Mouse (Mus musculus): ENCODE results near the gene Hoxc10. TPM values are rescaled to one million over a fixed set of nuclear protein-coding genes. Genes with fewer than 3 reads are reported as not detected.

The Hoxc10 gene
- total and polyA plus RNA-seq, 2 experiments, result not detected

- Histone ChIP-seq H3K9ac (ENCODE audit: low read depth, low read length) (no peak overlapping the region), H3K4me3 (ENCODE audit: insufficient read depth, low read depth, low read length) (no peak overlapping the region), H3K79me2 (ENCODE audit: control insufficient read depth, insufficient read depth, low read length) (no peaks in the 10 kb centered on the region), H3K36me3 (ENCODE audit: control insufficient read depth, insufficient read depth, low read length) (no peaks in the 10 kb centered on the region), H3K27me3 (ENCODE audit: control insufficient read depth, insufficient read depth, low read length) (peaks cover 25% of the 10 kb centered on the region), H3K4me1 (ENCODE audit: control insufficient read depth, insufficient read depth, low read length) (no peaks in the 10 kb centered on the region), H3K27ac (replicated peaks; ENCODE audit: insufficient read depth, low read depth, low read length) (no peak overlapping the region)
- 6% methylated on average over 11 of the region's 11 CpGs for WGBS
- TF ChIP-seq CTCF (IDR thresholded peaks at IDR 0.05; ENCODE audit: low read depth, low read length) (no peak), POLR2A (IDR thresholded peaks at IDR 0.05; ENCODE audit: extremely low read depth, insufficient read depth, low read length) (no peak)
- DNase-seq (ENCODE audit: extremely low read depth, low read depth, low spot score), result no peak
Measured at GRCm38 (mm10) chr15:102992206-102992605, 25.6 kb downstream of the Hoxc10 start.

- H3K4me1 ChIP-seq (ENCODE audit: control insufficient read depth, insufficient read depth, low read length), result no peaks in the 10 kb centered on the region
- no peak overlapping the region for H3K9ac ChIP-seq (ENCODE audit: low read depth, low read length)
- no peak overlapping the region for H3K27ac ChIP-seq (replicated peaks; ENCODE audit: insufficient read depth, low read depth, low read length)
- no peaks in the 10 kb centered on the region for H3K36me3 ChIP-seq (ENCODE audit: control insufficient read depth, insufficient read depth, low read length)
- no peak for TF ChIP-seq CTCF (IDR thresholded peaks at IDR 0.05; ENCODE audit: low read depth, low read length)
- no peak for TF ChIP-seq POLR2A (IDR thresholded peaks at IDR 0.05; ENCODE audit: extremely low read depth, insufficient read depth, low read length)
- H3K79me2 ChIP-seq (ENCODE audit: control insufficient read depth, insufficient read depth, low read length), result no peaks in the 10 kb centered on the region
- WGBS, result 4% methylated on average over 3 of the region's 3 CpGs
- H3K4me3 ChIP-seq (ENCODE audit: insufficient read depth, low read depth, low read length), result no peak overlapping the region
- DNase-seq (ENCODE audit: extremely low read depth, low read depth, low spot score), result no peak
- peaks cover 30% of the 10 kb centered on the region for H3K27me3 ChIP-seq (ENCODE audit: control insufficient read depth, insufficient read depth, low read length)
Measured at GRCm38 (mm10) chr15:102992863-102993262, 26.3 kb downstream of the Hoxc10 start.

GRCm38 (mm10) chr15:102996548-102996947, 30.0 kb downstream of the Hoxc10 start:
- Histone ChIP-seq H3K79me2 (ENCODE audit: control insufficient read depth, insufficient read depth, low read length) (no peaks in the 10 kb centered on the region), H3K4me1 (ENCODE audit: control insufficient read depth, insufficient read depth, low read length) (no peaks in the 10 kb centered on the region), H3K27me3 (ENCODE audit: control insufficient read depth, insufficient read depth, low read length) (peaks cover 35% of the 10 kb centered on the region), H3K27ac (replicated peaks; ENCODE audit: insufficient read depth, low read depth, low read length) (no peak overlapping the region), H3K4me3 (ENCODE audit: insufficient read depth, low read depth, low read length) (no peak overlapping the region), H3K36me3 (ENCODE audit: control insufficient read depth, insufficient read depth, low read length) (no peaks in the 10 kb centered on the region), H3K9ac (ENCODE audit: low read depth, low read length) (no peak overlapping the region)
- WGBS, result 6% methylated on average over 9 of the region's 9 CpGs
- TF ChIP-seq CTCF (IDR thresholded peaks at IDR 0.05; ENCODE audit: low read depth, low read length) (no peak), POLR2A (IDR thresholded peaks at IDR 0.05; ENCODE audit: extremely low read depth, insufficient read depth, low read length) (no peak)
- no peak for DNase-seq (ENCODE audit: extremely low read depth, low read depth, low spot score)

- TF ChIP-seq POLR2A (IDR thresholded peaks at IDR 0.05; ENCODE audit: extremely low read depth, insufficient read depth, low read length) (no peak), CTCF (IDR thresholded peaks at IDR 0.05; ENCODE audit: low read depth, low read length) (no peak)
- 11% methylated on average over 3 of the region's 3 CpGs for WGBS
- H3K27ac ChIP-seq (replicated peaks; ENCODE audit: insufficient read depth, low read depth, low read length), result no peak overlapping the region
Measured at GRCm38 (mm10) chr15:102997431-102997830, 30.8 kb downstream of the Hoxc10 start.

GRCm38 (mm10) chr15:102997939-102998355, 31.4 kb downstream of the Hoxc10 start, which contains the start of gene Hoxc6:
Hoxc6 (plus strand) TSS chr15:102998257.
- TF ChIP-seq CTCF (IDR thresholded peaks at IDR 0.05; ENCODE audit: low read depth, low read length), result no peak
- no peak for TF ChIP-seq POLR2A (IDR thresholded peaks at IDR 0.05; ENCODE audit: extremely low read depth, insufficient read depth, low read length)
- peaks cover 27% of the 10 kb centered on the region for H3K27me3 ChIP-seq (ENCODE audit: control insufficient read depth, insufficient read depth, low read length)
- H3K79me2 ChIP-seq (ENCODE audit: control insufficient read depth, insufficient read depth, low read length), result no peaks in the 10 kb centered on the region
- no peaks in the 10 kb centered on the region for H3K4me1 ChIP-seq (ENCODE audit: control insufficient read depth, insufficient read depth, low read length)
- H3K4me3 ChIP-seq (ENCODE audit: insufficient read depth, low read depth, low read length), result peak within 1 kb of the TSS; percentile 17; the same call in 1 of the 2 replicates
- WGBS, result 7% methylated on average over 19 of the region's 19 CpGs
- no peak within 1 kb of the TSS for H3K27ac ChIP-seq (replicated peaks; ENCODE audit: insufficient read depth, low read depth, low read length)
- no peak for DNase-seq (ENCODE audit: extremely low read depth, low read depth, low spot score)
- no peak within 1 kb of the TSS for H3K9ac ChIP-seq (ENCODE audit: low read depth, low read length)
- H3K36me3 ChIP-seq (ENCODE audit: control insufficient read depth, insufficient read depth, low read length), result no peaks in the 10 kb centered on the region

More at GRCm38 (mm10) chr15:102997431-102997830, 30.8 kb downstream of the Hoxc10 start:
- Histone ChIP-seq H3K36me3 (ENCODE audit: control insufficient read depth, insufficient read depth, low read length) (no peaks in the 10 kb centered on the region), H3K9ac (ENCODE audit: low read depth, low read length) (no peak overlapping the region), H3K4me3 (ENCODE audit: insufficient read depth, low read depth, low read length) (no peak overlapping the region), H3K79me2 (ENCODE audit: control insufficient read depth, insufficient read depth, low read length) (no peaks in the 10 kb centered on the region), H3K4me1 (ENCODE audit: control insufficient read depth, insufficient read depth, low read length) (no peaks in the 10 kb centered on the region), H3K27me3 (ENCODE audit: control insufficient read depth, insufficient read depth, low read length) (peaks cover 29% of the 10 kb centered on the region)
- no peak for DNase-seq (ENCODE audit: extremely low read depth, low read depth, low spot score)

- 3% methylated on average over 19 of the region's 19 CpGs for WGBS
- peak overlapping the region; percentile 17; the same call in 1 of the 2 replicates for H3K4me3 ChIP-seq (ENCODE audit: insufficient read depth, low read depth, low read length)
- H3K9ac ChIP-seq (ENCODE audit: low read depth, low read length), result no peak overlapping the region
- no peaks in the 10 kb centered on the region for H3K36me3 ChIP-seq (ENCODE audit: control insufficient read depth, insufficient read depth, low read length)
- no peak for DNase-seq (ENCODE audit: extremely low read depth, low read depth, low spot score)
- no peak overlapping the region for H3K27ac ChIP-seq (replicated peaks; ENCODE audit: insufficient read depth, low read depth, low read length)
- peaks cover 26% of the 10 kb centered on the region for H3K27me3 ChIP-seq (ENCODE audit: control insufficient read depth, insufficient read depth, low read length)
- no peaks in the 10 kb centered on the region for H3K79me2 ChIP-seq (ENCODE audit: control insufficient read depth, insufficient read depth, low read length)
- H3K4me1 ChIP-seq (ENCODE audit: control insufficient read depth, insufficient read depth, low read length), result no peaks in the 10 kb centered on the region
- TF ChIP-seq POLR2A (IDR thresholded peaks at IDR 0.05; ENCODE audit: extremely low read depth, insufficient read depth, low read length) (no peak), CTCF (IDR thresholded peaks at IDR 0.05; ENCODE audit: low read depth, low read length) (no peak)
Measured at GRCm38 (mm10) chr15:102998608-102999182, 32.1 kb downstream of the Hoxc10 start.

Measured in liver, adult 2 months (tissue).